Mouse (Mus musculus): ENCODE measurements around the gene Rsf1. TPM values are rescaled to one million over a fixed set of nuclear protein-coding genes. Genes with fewer than 3 reads are reported as not detected.

Rsf1 gene
- polyA plus RNA-seq, 1 experiment: 3.6 TPM

DNA sequence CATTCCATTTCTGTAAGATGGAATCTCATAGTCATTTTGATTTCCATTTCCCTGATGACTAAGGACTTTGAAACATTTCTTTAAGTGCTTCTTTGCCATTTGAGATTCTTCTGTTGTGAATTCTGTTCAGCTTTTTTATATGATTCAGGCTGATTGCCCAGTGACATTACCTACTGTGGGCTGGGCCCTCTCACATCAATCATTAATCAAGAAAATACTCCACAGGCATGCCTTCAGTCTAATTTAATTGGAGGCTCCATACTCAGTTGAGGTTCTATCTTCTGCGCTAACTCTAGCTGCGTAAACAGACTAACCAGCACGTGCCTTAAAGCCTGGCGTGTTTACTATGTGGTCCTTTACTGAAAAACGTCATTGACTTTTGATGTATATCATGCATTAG, 41.7 kb downstream of the Rsf1 start:
- peaks cover 27% of the 10 kb centered on the region for H3K79me2 ChIP-seq (ENCODE audit: control insufficient read depth, insufficient read depth)
- no peaks in the 10 kb centered on the region for H3K27me3 ChIP-seq (ENCODE audit: control insufficient read depth, insufficient read depth, insufficient read length)
- H3ac ChIP-seq (ENCODE audit: control insufficient read depth, insufficient read length, low read depth): no peak overlapping the region
- H3K79me3 ChIP-seq (ENCODE audit: low read depth): peaks cover 7% of the 10 kb centered on the region
- TF ChIP-seq USF1 (IDR thresholded peaks at IDR 0.05; ENCODE audit: low read depth): no peak
- TF ChIP-seq FOSL1 (IDR thresholded peaks at IDR 0.05; ENCODE audit: insufficient read depth, low read length, poor library complexity, severe bottlenecking): no peak
- TF ChIP-seq MYOG (IDR thresholded peaks at IDR 0.05; ENCODE audit: control insufficient read depth, extremely low read depth, insufficient read length): no peak
- no peak for TF ChIP-seq MAX (IDR thresholded peaks at IDR 0.05)
- no peak for TF ChIP-seq MYOD1 (IDR thresholded peaks at IDR 0.05; ENCODE audit: control insufficient read depth, insufficient read length, low read depth)
- TF ChIP-seq CEBPB (IDR thresholded peaks at IDR 0.05; ENCODE audit: low read depth): no peak
- no peak for TF ChIP-seq CTCF (IDR thresholded peaks at IDR 0.05; ENCODE audit: control insufficient read depth, insufficient read depth, insufficient read length)
- H3K36me3 ChIP-seq (ENCODE audit: control insufficient read depth, insufficient read depth): no peaks in the 10 kb centered on the region
- H3K4me3 ChIP-seq (ENCODE audit: insufficient read depth, poor library complexity, severe bottlenecking): no peak overlapping the region

DNA sequence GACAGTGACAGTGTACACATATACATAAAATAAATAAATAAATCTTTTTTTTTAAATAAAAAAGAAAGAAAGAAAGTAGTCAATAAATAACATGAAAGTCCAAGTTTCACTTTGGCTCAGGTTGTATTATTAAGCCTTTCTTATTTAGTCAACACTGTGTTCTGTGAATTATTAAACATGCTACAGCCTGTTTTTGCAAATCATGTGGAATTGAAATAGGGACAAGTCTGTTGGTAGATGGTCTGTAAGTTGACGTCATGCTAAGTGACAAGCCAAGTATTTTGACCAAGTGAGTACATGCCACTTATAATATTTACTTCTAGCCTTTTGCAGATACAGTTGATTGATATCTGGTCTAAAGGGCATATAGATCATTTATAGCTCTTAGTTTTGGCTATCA, 43.0 kb downstream of the Rsf1 start:
- no peaks in the 10 kb centered on the region for H3K36me3 ChIP-seq (ENCODE audit: control insufficient read depth, insufficient read depth)
- H3K79me2 ChIP-seq (ENCODE audit: control insufficient read depth, insufficient read depth): peaks cover 35% of the 10 kb centered on the region
- no peak overlapping the region for H3K4me3 ChIP-seq (ENCODE audit: insufficient read depth, poor library complexity, severe bottlenecking)
- TF ChIP-seq CTCF (IDR thresholded peaks at IDR 0.05; ENCODE audit: control insufficient read depth, insufficient read depth, insufficient read length) (no peak), FOSL1 (IDR thresholded peaks at IDR 0.05; ENCODE audit: insufficient read depth, low read length, poor library complexity, severe bottlenecking) (no peak), USF1 (IDR thresholded peaks at IDR 0.05; ENCODE audit: low read depth) (no peak), MYOD1 (IDR thresholded peaks at IDR 0.05; ENCODE audit: control insufficient read depth, insufficient read length, low read depth) (no peak), CEBPB (IDR thresholded peaks at IDR 0.05; ENCODE audit: low read depth) (no peak), MYOG (IDR thresholded peaks at IDR 0.05; ENCODE audit: control insufficient read depth, extremely low read depth, insufficient read length) (no peak), MAX (IDR thresholded peaks at IDR 0.05) (no peak)
- H3K79me3 ChIP-seq (ENCODE audit: low read depth): peaks cover 8% of the 10 kb centered on the region
- H3ac ChIP-seq (ENCODE audit: control insufficient read depth, insufficient read length, low read depth): no peak overlapping the region
- H3K27me3 ChIP-seq (ENCODE audit: control insufficient read depth, insufficient read depth, insufficient read length): no peaks in the 10 kb centered on the region

DNA sequence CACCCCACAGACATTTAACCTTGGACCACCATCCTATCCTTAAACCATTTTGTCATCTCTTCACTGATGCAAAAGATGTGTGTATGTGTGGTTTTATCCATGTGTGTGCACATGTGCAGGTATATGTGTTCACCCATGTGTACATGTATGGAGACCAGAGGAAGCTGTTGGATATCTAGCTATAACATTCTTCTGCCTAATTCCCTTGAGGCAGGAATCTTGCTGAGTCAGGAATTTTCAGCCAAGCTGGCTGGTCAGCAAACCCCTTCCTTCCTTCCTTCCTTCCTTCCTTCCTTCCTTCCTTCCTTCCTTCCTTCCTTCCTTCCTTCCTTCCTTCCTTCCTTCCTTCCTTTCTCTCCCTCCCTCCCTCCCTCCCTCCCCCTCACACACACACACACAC, 43.7 kb downstream of the Rsf1 start:
- Histone ChIP-seq H3K79me3 (ENCODE audit: low read depth) (peaks cover 8% of the 10 kb centered on the region), H3K4me3 (ENCODE audit: insufficient read depth, poor library complexity, severe bottlenecking) (no peak overlapping the region), H3K27me3 (ENCODE audit: control insufficient read depth, insufficient read depth, insufficient read length) (no peaks in the 10 kb centered on the region), H3K79me2 (ENCODE audit: control insufficient read depth, insufficient read depth) (peaks cover 38% of the 10 kb centered on the region), H3ac (ENCODE audit: control insufficient read depth, insufficient read length, low read depth) (no peak overlapping the region), H3K36me3 (ENCODE audit: control insufficient read depth, insufficient read depth) (no peaks in the 10 kb centered on the region)
- TF ChIP-seq CEBPB (IDR thresholded peaks at IDR 0.05; ENCODE audit: low read depth): no peak
- no peak for TF ChIP-seq USF1 (IDR thresholded peaks at IDR 0.05; ENCODE audit: low read depth)
- TF ChIP-seq MYOD1 (IDR thresholded peaks at IDR 0.05; ENCODE audit: control insufficient read depth, insufficient read length, low read depth): no peak
- TF ChIP-seq FOSL1 (IDR thresholded peaks at IDR 0.05; ENCODE audit: insufficient read depth, low read length, poor library complexity, severe bottlenecking): no peak
- no peak for TF ChIP-seq CTCF (IDR thresholded peaks at IDR 0.05; ENCODE audit: control insufficient read depth, insufficient read depth, insufficient read length)
- no peak for TF ChIP-seq MAX (IDR thresholded peaks at IDR 0.05)
- no peak for TF ChIP-seq MYOG (IDR thresholded peaks at IDR 0.05; ENCODE audit: control insufficient read depth, extremely low read depth, insufficient read length)

DNA sequence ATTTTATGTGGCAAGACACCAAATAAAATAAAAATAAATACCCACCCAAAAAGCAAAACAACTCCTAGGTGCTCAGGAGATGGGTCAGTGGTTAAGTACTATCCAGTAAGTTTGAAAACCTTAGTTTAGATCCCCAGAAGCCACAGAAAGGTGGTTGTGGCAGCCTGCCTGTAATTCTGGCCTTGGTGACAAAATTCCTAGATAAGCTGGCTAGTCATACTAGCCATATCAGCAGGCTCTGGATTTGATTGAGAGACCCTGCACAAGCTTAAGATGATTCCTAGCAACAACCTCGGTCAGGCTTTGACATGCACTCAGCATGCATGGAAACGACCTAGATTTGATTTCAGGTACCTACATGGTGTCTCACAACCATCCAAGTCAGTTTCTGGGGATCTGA, 49.7 kb downstream of the Rsf1 start:
- Histone ChIP-seq H3K79me2 (ENCODE audit: control insufficient read depth, insufficient read depth) (peaks cover 26% of the 10 kb centered on the region), H3K79me3 (ENCODE audit: low read depth) (peaks cover 11% of the 10 kb centered on the region), H3K4me3 (ENCODE audit: insufficient read depth, poor library complexity, severe bottlenecking) (no peak overlapping the region), H3K36me3 (ENCODE audit: control insufficient read depth, insufficient read depth) (no peaks in the 10 kb centered on the region), H3ac (ENCODE audit: control insufficient read depth, insufficient read length, low read depth) (no peak overlapping the region), H3K27me3 (ENCODE audit: control insufficient read depth, insufficient read depth, insufficient read length) (no peaks in the 10 kb centered on the region)
- TF ChIP-seq MAX (IDR thresholded peaks at IDR 0.05): no peak
- no peak for TF ChIP-seq CTCF (IDR thresholded peaks at IDR 0.05; ENCODE audit: control insufficient read depth, insufficient read depth, insufficient read length)
- no peak for TF ChIP-seq MYOG (IDR thresholded peaks at IDR 0.05; ENCODE audit: control insufficient read depth, extremely low read depth, insufficient read length)
- TF ChIP-seq USF1 (IDR thresholded peaks at IDR 0.05; ENCODE audit: low read depth): no peak
- TF ChIP-seq CEBPB (IDR thresholded peaks at IDR 0.05; ENCODE audit: low read depth): no peak
- no peak for TF ChIP-seq MYOD1 (IDR thresholded peaks at IDR 0.05; ENCODE audit: control insufficient read depth, insufficient read length, low read depth)
- no peak for TF ChIP-seq FOSL1 (IDR thresholded peaks at IDR 0.05; ENCODE audit: insufficient read depth, low read length, poor library complexity, severe bottlenecking)

DNA sequence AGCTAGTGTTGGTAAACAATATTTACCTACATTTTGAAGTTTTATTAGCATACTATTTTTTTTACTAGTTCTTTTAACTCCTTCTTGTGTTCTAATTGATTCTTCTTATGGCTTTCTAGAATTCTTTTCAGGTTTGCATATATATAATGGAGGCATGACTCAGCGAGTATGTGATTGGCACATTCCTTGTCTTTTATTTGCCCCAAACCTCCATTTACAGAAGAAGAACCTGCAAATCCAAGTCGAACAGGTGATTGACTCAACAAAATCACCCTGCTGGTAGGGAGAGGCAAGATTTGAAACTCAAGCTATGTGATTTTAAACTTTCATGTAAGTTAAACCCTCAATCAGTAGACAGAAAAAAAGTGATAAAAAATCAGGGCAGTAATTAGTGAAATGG, 51.6 kb downstream of the Rsf1 start:
- Histone ChIP-seq H3K36me3 (ENCODE audit: control insufficient read depth, insufficient read depth) (no peaks in the 10 kb centered on the region), H3K79me3 (ENCODE audit: low read depth) (peaks cover 14% of the 10 kb centered on the region), H3K4me3 (ENCODE audit: insufficient read depth, poor library complexity, severe bottlenecking) (no peak overlapping the region), H3K79me2 (ENCODE audit: control insufficient read depth, insufficient read depth) (peaks cover 12% of the 10 kb centered on the region), H3ac (ENCODE audit: control insufficient read depth, insufficient read length, low read depth) (no peak overlapping the region), H3K27me3 (ENCODE audit: control insufficient read depth, insufficient read depth, insufficient read length) (no peaks in the 10 kb centered on the region)
- TF ChIP-seq USF1 (IDR thresholded peaks at IDR 0.05; ENCODE audit: low read depth) (no peak), CEBPB (IDR thresholded peaks at IDR 0.05; ENCODE audit: low read depth) (no peak), MAX (IDR thresholded peaks at IDR 0.05) (no peak), FOSL1 (IDR thresholded peaks at IDR 0.05; ENCODE audit: insufficient read depth, low read length, poor library complexity, severe bottlenecking) (no peak)

DNA sequence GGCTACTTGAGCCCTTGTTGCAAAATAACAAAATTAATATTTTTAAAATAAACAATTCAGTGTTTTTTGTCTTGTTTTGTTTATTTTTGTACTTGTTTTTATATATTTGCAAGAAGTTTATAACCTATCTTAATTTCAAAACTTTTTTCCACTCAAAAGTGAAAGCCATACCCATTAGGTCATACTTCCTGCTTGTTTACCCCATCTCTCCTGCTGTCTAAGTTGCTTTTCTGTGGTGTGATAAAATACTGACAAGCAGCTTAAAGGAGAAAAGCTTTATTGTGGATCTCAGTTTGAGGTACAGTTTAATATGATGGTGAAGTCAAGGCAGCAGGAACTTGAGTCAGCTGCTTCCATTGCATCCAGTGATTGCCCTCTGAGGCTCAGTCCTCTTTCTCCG, 53.2 kb downstream of the Rsf1 start:
- H3ac ChIP-seq (ENCODE audit: control insufficient read depth, insufficient read length, low read depth): no peak overlapping the region
- H3K36me3 ChIP-seq (ENCODE audit: control insufficient read depth, insufficient read depth): no peaks in the 10 kb centered on the region
- no peak overlapping the region for H3K4me3 ChIP-seq (ENCODE audit: insufficient read depth, poor library complexity, severe bottlenecking)
- no peaks in the 10 kb centered on the region for H3K27me3 ChIP-seq (ENCODE audit: control insufficient read depth, insufficient read depth, insufficient read length)
- H3K79me2 ChIP-seq (ENCODE audit: control insufficient read depth, insufficient read depth): peaks cover 1% of the 10 kb centered on the region
- H3K79me3 ChIP-seq (ENCODE audit: low read depth): peaks cover 11% of the 10 kb centered on the region
- TF ChIP-seq CTCF (IDR thresholded peaks at IDR 0.05; ENCODE audit: control insufficient read depth, insufficient read depth, insufficient read length): no peak
- no peak for TF ChIP-seq USF1 (IDR thresholded peaks at IDR 0.05; ENCODE audit: low read depth)
- no peak for TF ChIP-seq MAX (IDR thresholded peaks at IDR 0.05)
- no peak for TF ChIP-seq FOSL1 (IDR thresholded peaks at IDR 0.05; ENCODE audit: insufficient read depth, low read length, poor library complexity, severe bottlenecking)
- no peak for TF ChIP-seq MYOD1 (IDR thresholded peaks at IDR 0.05; ENCODE audit: control insufficient read depth, insufficient read length, low read depth)
